Mouse (Mus musculus) liver, postnatal 0 days (tissue): Measurements from ENCODE around the gene Rbfox3. TPM values are rescaled to one million over a fixed set of nuclear protein-coding genes. Genes with fewer than 3 reads are reported as not detected.

ENCODE experiments used
- ATAC-seq: fragments of 200-750 bp; cut with Nextera tagmentation; 2 replicates; pipeline ENCODE4 v1.8.0; 2017; ENCODE audit warnings: mild to moderate bottlenecking, moderate library complexity
- DNase-seq: peaks from one replicate; pipeline ENCODE4 v3.0.0-alpha.2; 2016
- H3K27ac ChIP-seq: fragments of 300-500 bp; sonication (generic); 2 replicates; pipeline ENCODE4 v1.5.1; 2014; ENCODE audit warnings: antibody characterized with exemption, moderate library complexity, mild to moderate bottlenecking, low read depth
- H3K27me3 ChIP-seq: fragments of 300-500 bp; sonication (generic); 2 replicates; pipeline ENCODE4 v1.6.1; 2014; ENCODE audit warnings: low read length, control low read depth, mixed read lengths; ENCODE audit not compliant: insufficient read depth
- H3K36me3 ChIP-seq: fragments of 300-500 bp; sonication (generic); replicated peaks from 2 replicates; pipeline ENCODE4 v1.6.1; 2014; ENCODE audit warnings: mild to moderate bottlenecking, control low read depth, low read length, moderate library complexity, mixed read lengths; ENCODE audit not compliant: insufficient read depth
- H3K4me1 ChIP-seq: fragments of 300-500 bp; sonication (generic); 2 replicates; pipeline ENCODE4 v1.6.1; 2014; ENCODE audit warnings: antibody characterized with exemption, mild to moderate bottlenecking, control low read depth; ENCODE audit not compliant: insufficient read depth
- H3K4me2 ChIP-seq: fragments of 300-500 bp; sonication (generic); 2 replicates; pipeline ENCODE4 v1.6.1; 2014; ENCODE audit warnings: low read depth, mild to moderate bottlenecking, low read length, moderate library complexity, mixed read lengths
- H3K4me3 ChIP-seq: fragments of 300-500 bp; sonication (generic); 2 replicates; pipeline ENCODE4 v1.5.1; 2014; ENCODE audit warnings: low read depth, low read length
- H3K9ac ChIP-seq: fragments of 300-500 bp; sonication (generic); replicated peaks from 2 replicates; pipeline ENCODE4 v1.6.1; 2014; ENCODE audit warnings: mild to moderate bottlenecking, moderate library complexity
- H3K9me3 ChIP-seq: fragments of 300-500 bp; sonication (generic); 2 replicates; pipeline ENCODE4 v1.6.1; 2016; ENCODE audit warnings: mild to moderate bottlenecking, control low read depth, low read length, mixed read lengths
- CTCF ChIP-seq: sonication (generic); IDR thresholded peaks from 2 replicates; pipeline ENCODE4 v1.5.1; 2016; ENCODE audit warnings: antibody characterized with exemption, low read depth
- EP300 ChIP-seq: IDR thresholded peaks from 2 replicates; pipeline ENCODE4 v1.6.1; 2016; ENCODE audit warnings: antibody characterized with exemption, low read depth, mild to moderate bottlenecking
- WGBS: fragments of 180-500 bp; shearing (Covaris S2); extraction: QIAGEN DNeasy Blood & Tissue Kit; methylation state at CpG from one replicate; pipeline ENCODE4 v1.1.7; 2014; ENCODE audit not compliant: insufficient replicate concordance; 5-methylcytosine and 5-hydroxymethylcytosine counted together
- polyA plus RNA-seq: library from polyadenylated mRNA; unstranded; fragments of >200 nt; fragmentation: Nextera tagmentation; extraction: Ambion mirVana; gene quantifications from 2 replicates; pipeline ENCODE4 v1.2.1, GENCODE M21; 2015

Gene Rbfox3
- polyA plus RNA-seq, 1 experiment from 2014 or later: 0.73 TPM

DNA sequence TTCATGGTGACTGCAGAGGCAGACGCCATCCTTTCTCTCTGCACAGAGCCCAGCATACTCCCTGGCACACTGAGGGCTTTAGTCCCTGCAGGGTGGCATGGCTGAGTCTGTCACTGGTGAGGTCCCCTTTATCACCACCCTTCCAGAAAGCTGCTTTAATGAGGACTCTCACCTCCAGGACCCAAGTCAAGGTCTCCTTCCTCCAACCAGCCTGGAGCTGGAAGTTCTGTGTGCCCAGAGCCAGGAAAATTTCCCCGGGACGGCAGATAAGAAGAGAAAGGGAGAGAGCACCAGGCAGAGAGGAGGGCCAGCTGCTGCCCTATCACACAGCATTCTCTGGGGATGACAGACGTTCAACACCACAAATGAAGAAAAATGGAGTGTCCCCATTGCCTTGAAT, 73.2 kb downstream of the Rbfox3 start:
- H3K4me2 ChIP-seq: no peak overlapping the region
- H3K9ac ChIP-seq: no peak overlapping the region
- H3K36me3 ChIP-seq: no peaks in the 10 kb centered on the region
- no peaks in the 10 kb centered on the region for H3K9me3 ChIP-seq
- no peaks in the 10 kb centered on the region for H3K27me3 ChIP-seq
- no peak for DNase-seq
- H3K27ac ChIP-seq: no peak overlapping the region
- TF ChIP-seq CTCF (no peak), EP300 (no peak)
- ATAC-seq: no peak
- WGBS: 50% methylated on average over 4 of the region's 4 CpGs
- no peaks in the 10 kb centered on the region for H3K4me1 ChIP-seq
- no peak overlapping the region for H3K4me3 ChIP-seq

DNA sequence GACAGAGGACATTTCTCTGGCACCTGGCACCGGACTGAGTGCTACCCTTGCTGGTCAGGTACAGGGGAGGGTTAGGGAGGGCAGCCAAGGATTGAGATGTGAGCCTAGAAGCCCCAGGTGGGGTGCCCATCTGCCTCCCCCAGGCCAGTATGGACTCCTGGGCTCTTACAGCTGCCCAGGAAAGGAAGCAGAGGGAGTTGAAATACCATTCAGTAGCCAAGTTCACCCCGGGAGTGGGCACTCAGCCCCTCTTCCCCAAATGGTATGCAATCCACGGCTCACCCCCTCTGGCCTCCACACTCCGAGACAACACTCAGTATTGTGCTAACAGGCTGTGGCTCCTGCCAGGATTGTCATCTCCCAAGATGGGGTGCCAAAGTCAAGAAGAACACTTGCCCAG, 74.5 kb downstream of the Rbfox3 start:
- Histone ChIP-seq H3K9me3 (no peaks in the 10 kb centered on the region), H3K27ac (no peak overlapping the region), H3K36me3 (no peaks in the 10 kb centered on the region), H3K4me3 (no peak overlapping the region), H3K4me1 (no peaks in the 10 kb centered on the region), H3K27me3 (no peaks in the 10 kb centered on the region), H3K9ac (no peak overlapping the region), H3K4me2 (no peak overlapping the region)
- ATAC-seq: no peak
- TF ChIP-seq EP300 (no peak), CTCF (no peak)
- 66% methylated on average over 4 of the region's 4 CpGs for WGBS
- DNase-seq: no peak

DNA sequence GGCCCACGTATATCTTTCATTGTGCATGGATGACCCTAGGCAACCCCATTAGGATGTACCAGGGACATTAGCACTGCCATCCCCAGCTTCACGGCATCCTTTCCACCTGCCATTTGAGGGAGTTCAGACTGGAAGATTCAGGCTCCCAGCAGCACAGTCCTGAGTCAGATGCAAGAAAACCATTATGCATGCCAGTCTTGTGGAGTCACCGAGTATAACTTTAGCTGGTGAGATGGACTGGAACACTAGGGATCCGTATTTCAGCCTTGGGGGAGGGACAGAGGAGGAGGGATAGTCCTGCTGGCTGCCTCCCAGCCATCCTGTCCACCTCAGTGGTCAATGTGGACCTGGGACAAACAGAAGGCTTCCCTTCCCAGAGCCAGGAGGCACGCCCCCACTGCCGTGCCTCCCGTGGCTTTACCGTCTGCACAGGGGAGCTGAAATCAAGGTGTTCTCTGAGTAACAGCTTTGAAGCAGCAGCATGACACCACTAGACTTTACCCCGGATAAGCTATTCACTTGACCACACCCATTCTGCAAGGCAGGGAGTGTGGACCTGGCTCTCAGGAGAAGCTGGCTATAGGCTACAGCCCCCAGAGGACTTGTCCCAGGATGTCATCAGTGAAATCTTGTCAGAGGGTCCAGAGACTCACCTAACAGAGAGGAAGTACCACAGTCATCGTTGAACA, 78.5 kb downstream of the Rbfox3 start:
- no peaks in the 10 kb centered on the region for H3K9me3 ChIP-seq
- H3K36me3 ChIP-seq: no peaks in the 10 kb centered on the region
- H3K4me3 ChIP-seq: no peak overlapping the region
- WGBS: 53% methylated on average over 10 of the region's 10 CpGs
- DNase-seq (no peak), ATAC-seq (no peak)
- no peak overlapping the region for H3K9ac ChIP-seq
- H3K27ac ChIP-seq: no peak overlapping the region
- no peak for TF ChIP-seq CTCF
- no peak for TF ChIP-seq EP300
- no peak overlapping the region for H3K4me2 ChIP-seq
- no peaks in the 10 kb centered on the region for H3K27me3 ChIP-seq
- H3K4me1 ChIP-seq: no peaks in the 10 kb centered on the region

DNA sequence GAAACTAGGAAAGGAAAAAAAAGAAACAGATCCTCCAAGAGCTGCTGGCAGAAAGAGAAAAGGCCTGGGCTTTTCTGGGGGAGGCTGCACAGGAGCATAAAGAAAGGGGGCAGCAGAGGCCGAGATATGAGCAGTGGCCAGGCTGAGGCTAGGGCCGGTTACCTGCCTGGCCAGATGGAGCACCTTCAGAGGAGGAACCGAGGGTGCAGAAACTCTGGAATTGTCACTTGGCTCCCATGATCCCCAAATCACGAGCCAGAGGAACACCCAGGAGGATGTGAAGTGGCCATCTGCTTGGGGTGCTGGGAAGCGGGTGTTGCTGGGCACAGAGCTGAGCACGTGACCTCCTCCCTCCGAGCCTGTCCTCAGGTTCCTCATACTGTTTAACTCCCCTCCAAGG, 79.7 kb downstream of the Rbfox3 start:
- H3K9me3 ChIP-seq: no peaks in the 10 kb centered on the region
- no peak for TF ChIP-seq EP300
- TF ChIP-seq CTCF: no peak
- no peaks in the 10 kb centered on the region for H3K4me1 ChIP-seq
- no peaks in the 10 kb centered on the region for H3K36me3 ChIP-seq
- H3K27me3 ChIP-seq: no peaks in the 10 kb centered on the region
- DNase-seq (no peak), ATAC-seq (no peak)
- WGBS: 52% methylated on average over 7 of the region's 7 CpGs
- H3K27ac ChIP-seq: no peak overlapping the region
- H3K4me3 ChIP-seq: no peak overlapping the region
- H3K4me2 ChIP-seq: no peak overlapping the region
- H3K9ac ChIP-seq: no peak overlapping the region

DNA sequence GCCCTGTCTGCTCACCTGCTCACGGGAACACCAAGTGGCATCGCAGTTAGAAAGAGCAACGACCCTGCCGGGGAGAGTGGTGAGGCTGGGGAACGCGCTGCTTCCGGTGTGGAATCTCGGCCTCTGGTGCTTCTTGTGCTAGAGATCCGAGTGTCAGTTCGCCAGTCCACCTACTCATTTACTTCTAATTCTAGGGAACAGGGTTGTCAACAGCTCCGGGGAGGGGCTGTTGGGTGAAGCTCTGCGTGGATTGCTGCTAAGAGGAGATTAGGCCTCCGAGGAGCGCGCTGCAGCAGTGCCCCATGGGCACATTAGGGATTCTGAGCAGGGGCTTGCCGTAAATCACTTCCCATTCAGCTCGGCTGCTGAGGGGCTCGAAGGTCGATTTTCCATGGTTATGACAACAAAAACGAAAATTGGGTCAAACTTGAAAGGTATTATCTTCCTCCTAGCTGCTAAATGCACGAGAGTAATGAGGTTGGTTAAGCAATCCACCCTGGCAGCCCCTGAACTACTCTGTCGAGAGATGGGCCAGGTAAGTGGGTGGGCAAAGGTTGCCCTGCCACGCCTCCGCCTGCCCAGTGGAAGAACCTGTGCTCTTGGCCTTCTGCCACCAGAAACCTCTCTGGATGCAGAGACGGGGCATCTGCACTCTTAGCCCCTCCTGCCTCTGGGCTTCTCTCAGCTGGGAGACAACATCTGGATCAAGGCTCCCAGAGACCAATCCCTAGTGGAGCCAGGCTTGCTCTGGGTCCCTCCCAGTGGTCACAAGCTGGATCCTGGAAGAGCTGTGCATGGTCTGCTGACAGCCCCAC, 85.9 kb downstream of the Rbfox3 start:
- ATAC-seq: no peak
- Histone ChIP-seq H3K27me3 (no peaks in the 10 kb centered on the region), H3K4me1 (no peaks in the 10 kb centered on the region), H3K27ac (no peak overlapping the region), H3K9me3 (no peaks in the 10 kb centered on the region), H3K36me3 (no peaks in the 10 kb centered on the region), H3K4me2 (no peak overlapping the region), H3K4me3 (no peak overlapping the region), H3K9ac (no peak overlapping the region)
- TF ChIP-seq EP300 (no peak), CTCF (no peak)
- 66% methylated on average over 25 of the region's 25 CpGs for WGBS
- no peak for DNase-seq

DNA sequence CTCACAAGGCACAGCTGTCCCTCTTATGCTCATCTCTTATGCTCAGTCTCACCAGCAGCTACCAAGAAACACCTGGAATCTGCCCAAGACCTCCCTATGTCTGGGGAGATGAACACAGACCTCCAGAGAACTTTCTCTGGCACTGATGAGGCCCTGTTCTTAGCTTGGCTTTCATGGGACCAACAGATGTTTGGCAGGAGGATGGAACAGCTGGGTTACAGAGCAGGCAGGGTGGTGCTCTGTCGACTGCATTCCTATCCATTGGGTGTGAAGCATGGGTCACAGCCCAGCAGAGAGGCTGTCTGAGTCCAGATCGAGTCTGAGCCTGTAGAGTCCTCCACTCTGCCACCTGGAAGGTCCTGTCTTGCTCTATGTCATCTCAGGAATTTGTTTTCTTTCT, 90.0 kb downstream of the Rbfox3 start:
- no peaks in the 10 kb centered on the region for H3K9me3 ChIP-seq
- DNase-seq: no peak
- no peak overlapping the region for H3K4me2 ChIP-seq
- no peaks in the 10 kb centered on the region for H3K36me3 ChIP-seq
- no peak for TF ChIP-seq EP300
- TF ChIP-seq CTCF: no peak
- no peaks in the 10 kb centered on the region for H3K4me1 ChIP-seq
- no peak overlapping the region for H3K27ac ChIP-seq
- no peak for ATAC-seq
- no peak overlapping the region for H3K9ac ChIP-seq
- no peaks in the 10 kb centered on the region for H3K27me3 ChIP-seq
- H3K4me3 ChIP-seq: no peak overlapping the region
- 54% methylated on average over 2 of the region's 2 CpGs for WGBS
